Mouse (Mus musculus): ENCODE results near the gene Msrb3.

- TF ChIP-seq TAL1 (IDR thresholded peaks at IDR 0.05; ENCODE audit: low read length) (no peak), GATA1 (IDR thresholded peaks at IDR 0.05; ENCODE audit: low read length) (no peak)
These were observed 27.8 kb downstream of the Msrb3 start for GRCm38 (mm10) chr10:120871096-120871495.

Data from erythroblast, embryonic 14.5 days (primary cell).